Mouse (Mus musculus) cerebellum, postnatal 36 days (tissue): Measurements from ENCODE around the gene Cib4.

ENCODE experiments used
- DNase-seq, 2 experiments: peaks; one replicate each; pipeline ENCODE4 v3.0.0; 2021 to 2022; ENCODE audit warnings: mixed read lengths in 2 of 2

Gene Cib4

GRCm38 (mm10) chr5:30568479-30568878, 22.8 kb upstream of the Cib4 start:
- DNase-seq, result no peak

GRCm38 (mm10) chr5:30559986-30560493, 14.4 kb upstream of the Cib4 start:
- DNase-seq, result no peak

DNA sequence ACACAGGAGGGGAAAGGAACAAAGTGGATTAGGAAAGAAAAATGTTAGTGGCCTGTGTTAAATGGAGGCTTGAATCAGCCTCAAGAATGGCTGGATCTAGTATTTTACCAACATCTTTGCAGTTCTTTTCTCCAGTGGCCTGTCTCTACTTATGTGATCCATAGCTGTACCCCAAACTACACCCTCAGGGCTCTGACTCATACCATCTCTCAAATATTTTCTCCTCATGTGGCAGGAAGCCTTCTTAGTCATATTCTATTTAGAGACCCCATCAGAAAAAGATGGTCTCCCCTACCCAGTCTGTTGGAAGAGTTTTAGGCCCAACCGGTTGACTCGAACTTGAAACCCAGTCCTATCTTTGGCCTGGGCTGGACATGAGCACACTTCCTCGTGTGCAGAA, 13.8 kb upstream of the Cib4 start:
- no peak for DNase-seq

- no peak for DNase-seq
These were observed 10.6 kb upstream of the Cib4 start for GRCm38 (mm10) chr5:30556284-30556683.

DNA sequence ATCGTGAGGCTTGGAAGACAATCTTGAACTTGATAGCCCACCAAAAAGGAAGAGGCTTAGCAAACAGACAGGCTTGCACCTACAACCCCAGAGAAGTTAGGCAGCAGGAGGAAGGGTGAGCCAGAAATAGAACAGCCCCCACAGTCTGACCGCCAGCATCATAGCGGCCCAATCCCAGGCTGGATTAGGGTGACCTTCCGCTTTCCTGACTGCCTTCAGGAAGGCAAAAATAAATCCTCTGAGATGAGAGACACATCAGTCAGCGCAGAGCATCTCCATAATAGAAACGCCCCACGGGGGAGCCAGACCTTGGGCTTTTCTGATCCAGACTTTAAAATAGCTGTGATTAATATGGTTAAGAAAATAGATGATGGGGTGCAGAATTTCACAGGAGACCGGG, 9.3 kb upstream of the Cib4 start:
- DNase-seq, result no peak

- no peak for DNase-seq
These were observed 8.3 kb upstream of the Cib4 start for GRCm38 (mm10) chr5:30553936-30554335.

GRCm38 (mm10) chr5:30552006-30552405, 6.4 kb upstream of the Cib4 start:
- DNase-seq, result no peak

DNA sequence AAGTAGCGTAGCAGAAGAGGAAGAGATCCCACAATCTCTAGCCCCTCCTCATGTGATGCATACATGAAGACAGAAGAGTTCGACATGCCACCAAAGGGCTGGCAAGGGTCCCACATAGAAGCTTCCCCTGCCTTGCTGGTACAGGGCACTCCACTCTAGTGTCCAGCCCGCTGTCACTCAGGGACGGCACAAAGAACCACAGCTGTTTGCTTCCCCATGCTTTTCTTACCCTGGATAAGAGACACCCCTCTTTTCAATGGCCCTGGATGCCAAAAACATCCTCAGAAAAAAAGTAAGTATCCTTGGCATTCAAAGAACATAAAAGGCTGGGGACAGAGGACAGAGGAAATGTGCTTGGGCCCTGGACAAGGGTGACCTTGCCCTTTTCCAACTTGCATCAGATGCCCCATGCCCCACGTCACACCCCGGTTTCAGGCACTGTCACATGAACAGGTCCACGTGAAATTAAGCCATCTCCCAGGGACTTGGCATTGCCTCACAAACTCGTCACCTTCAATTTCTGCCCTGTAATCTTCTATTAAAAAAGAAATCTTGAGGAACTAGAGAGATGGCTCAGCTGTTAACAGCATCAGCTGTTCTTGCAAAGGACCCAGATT, 5.5 kb upstream of the Cib4 start:
- no peak for DNase-seq

GRCm38 (mm10) chr5:30550334-30551021, 4.8 kb upstream of the Cib4 start:
- peak; percentile 55 to 67 for DNase-seq

- no peak for DNase-seq
These were observed 3.0 kb upstream of the Cib4 start for GRCm38 (mm10) chr5:30548681-30549080.

DNA sequence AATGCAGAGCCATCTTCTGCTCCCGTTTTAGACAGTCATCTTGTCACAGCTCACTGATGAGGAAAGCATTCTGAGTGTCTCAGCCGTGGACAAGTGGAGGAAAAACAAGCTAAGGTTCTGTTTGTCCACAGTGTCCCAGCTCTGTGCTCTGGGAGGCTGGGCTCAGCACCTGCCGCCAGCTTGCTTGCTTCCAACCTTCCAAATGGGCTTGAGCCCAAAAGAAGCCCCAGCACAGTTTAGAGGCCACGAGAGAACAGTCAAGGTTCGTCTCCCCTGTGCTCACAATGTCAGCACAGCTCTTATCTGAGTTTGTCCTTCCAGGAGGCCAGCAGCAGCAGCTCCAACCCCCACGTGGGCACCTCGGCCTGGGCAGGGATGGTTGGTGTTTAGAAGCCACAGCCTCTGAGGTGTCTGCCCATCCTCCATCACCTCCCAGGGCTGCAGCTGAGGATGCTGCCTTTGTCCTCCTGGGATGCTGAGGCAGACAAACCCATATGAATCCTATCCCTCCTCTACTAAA, 9.5 kb downstream of the Cib4 start:
- DNase-seq, result no peak

DNA sequence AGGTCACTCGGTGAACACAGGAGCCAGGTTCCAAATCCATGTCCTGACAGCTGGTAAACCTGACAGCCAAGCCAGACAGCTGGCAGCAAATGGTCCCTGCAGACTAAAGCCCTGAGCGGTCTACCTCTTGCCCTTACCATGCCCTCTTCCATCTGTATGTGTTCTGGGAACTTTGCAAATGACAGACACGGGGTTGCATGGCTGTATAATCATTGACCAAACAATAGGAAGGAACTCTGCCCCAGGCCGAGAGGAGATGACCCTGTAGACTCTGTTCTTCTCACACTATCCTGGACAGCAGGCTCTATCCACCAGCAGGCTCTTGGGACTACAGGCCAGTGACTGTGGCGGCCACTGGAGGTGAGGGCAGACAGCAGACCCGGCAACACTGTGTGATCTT, 11.0 kb downstream of the Cib4 start:
- no peak for DNase-seq

GRCm38 (mm10) chr5:30528906-30529305, 16.7 kb downstream of the Cib4 start:
- no peak for DNase-seq

DNA sequence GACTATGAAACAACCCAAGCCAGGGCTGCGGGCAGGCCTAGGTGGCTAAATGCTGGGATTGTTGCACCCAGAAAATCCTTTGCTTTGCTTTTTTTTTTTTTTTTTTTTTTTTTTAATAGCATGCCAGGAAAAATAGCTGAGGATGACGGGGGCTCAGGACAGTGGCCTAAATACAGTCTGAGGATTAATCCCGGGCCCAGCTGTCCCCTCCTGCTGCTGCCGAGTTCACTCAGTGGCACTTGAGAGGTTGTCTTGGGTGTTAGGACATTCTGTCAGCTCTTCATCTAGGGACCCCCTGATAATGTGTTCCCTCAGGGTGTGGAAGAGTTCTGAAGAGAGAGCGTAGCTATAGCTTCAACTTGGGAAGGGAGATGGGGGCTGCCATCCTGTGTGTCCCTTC, 18.5 kb downstream of the Cib4 start:
- DNase-seq, result no peak

GRCm38 (mm10) chr5:30525920-30526836, 19.5 kb downstream of the Cib4 start:
- DNase-seq, result no peak

DNA sequence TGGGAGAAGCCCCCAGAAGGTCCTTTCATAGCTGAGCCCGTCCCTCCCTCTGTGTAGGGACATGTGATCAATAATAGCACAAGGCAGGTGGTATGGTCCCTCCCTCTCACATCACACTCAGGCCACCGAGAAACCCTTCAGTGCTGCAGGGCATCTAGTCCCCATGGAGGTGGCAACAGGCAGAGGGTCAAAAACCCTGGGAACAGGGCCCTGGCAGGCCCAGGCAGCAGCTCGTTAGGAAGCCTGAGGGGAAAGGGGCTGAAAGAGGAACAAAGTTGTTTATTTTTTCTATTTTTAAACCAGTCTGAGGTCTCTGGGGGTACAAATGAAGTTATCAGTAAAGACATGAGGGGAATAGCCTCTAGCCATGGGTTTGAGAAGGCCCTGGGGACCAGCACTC, 21.4 kb downstream of the Cib4 start:
- no peak for DNase-seq

GRCm38 (mm10) chr5:30523131-30523530, 22.5 kb downstream of the Cib4 start:
- no peak for DNase-seq

- DNase-seq, result no peak
These were observed 23.2 kb downstream of the Cib4 start for GRCm38 (mm10) chr5:30522406-30522805.

DNA sequence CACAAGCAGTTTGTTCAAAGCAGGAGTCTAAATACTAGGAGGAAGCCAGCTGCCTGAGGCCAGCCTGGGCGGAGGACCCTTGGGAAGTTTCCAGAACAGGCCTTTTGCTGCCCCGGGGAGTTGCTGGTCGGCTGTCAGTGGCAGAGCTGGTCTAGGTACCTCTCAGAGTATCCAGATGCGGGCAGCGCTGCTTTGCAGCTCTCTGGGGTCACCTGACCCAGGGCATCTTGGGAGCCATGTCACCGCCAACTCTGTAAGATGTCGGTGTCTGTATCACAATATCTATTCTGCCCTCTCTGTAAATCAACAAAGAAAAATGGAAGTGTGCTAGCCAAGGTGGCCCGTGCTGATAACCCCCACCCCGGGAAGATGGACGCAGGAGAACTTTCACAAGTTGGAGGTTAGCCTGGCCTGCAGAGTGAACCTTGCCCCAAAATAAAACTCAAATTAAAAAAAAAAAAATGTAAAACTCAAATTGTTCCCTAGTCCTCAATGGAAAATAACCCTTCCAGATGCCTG, 25.4 kb downstream of the Cib4 start:
- DNase-seq, result peak in 1 of 2 experiments; percentile 18

DNA sequence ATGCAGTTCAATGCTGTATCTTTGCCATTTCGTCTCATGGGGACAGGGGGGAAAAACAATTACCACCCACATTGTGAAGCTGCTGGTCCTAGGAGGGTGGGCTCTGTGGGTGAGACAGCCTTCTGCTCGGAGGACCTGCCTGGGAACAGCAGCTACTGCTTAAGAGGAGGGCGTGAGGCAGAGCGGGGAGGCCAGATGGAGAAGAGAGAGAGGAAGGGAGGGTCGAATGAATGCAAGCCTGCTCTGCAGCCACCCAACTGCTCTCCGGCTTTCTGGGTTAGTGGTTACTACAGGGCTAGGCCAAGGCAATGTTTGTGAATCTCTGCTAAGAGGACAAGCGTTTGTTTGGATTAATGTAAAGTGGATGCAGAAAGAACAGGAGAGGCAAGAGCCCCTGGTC, 26.1 kb downstream of the Cib4 start:
- DNase-seq, result no peak

DNA sequence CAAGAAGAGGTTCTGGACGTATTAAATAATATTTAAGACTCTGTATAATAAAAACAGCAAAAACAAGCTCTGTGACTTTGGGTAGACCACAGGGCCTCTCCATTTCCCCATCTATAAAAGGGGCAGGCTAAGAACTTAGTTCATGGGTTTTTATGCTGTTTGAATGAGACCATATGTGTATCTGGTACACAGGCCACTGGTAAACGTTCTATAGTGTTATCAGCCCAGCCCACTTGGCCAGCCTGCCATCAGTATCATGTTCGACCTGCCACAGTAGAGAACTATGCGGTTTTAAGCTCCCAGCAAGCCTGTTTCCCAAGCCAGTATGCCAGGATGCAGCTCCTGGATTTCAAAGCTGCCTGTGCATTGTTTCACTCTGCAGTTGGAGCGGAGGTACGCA, 27.1 kb downstream of the Cib4 start:
- no peak for DNase-seq

DNA sequence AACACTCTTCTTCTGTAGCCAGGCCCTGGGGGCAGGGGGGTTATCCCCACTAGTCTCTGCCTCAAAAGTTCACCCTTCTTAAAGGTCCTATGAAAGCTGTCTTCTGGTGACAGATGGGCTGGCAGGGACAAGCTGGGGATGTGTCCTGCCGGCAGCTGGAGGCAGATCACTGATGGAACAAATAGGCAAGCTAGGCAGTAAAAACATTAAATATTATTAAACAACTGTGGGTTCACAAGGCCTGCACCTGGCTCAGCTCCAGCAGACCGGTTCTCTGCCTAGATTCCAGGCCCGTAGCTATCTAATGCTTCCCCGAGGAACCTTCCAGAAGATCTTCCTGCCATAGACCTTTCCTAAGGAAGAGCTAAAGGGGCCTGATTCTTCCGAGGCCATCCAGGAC, 27.5 kb downstream of the Cib4 start:
- DNase-seq, result no peak

GRCm38 (mm10) chr5:30516376-30516775, 29.3 kb downstream of the Cib4 start:
- peak; percentile 73 to 82 for DNase-seq
